Mouse (Mus musculus): ENCODE results near the gene Ramp2.
A peak's percentile ranks its signal among the peaks of the same experiment; 100 is the strongest.

Gene Ramp2

DNA sequence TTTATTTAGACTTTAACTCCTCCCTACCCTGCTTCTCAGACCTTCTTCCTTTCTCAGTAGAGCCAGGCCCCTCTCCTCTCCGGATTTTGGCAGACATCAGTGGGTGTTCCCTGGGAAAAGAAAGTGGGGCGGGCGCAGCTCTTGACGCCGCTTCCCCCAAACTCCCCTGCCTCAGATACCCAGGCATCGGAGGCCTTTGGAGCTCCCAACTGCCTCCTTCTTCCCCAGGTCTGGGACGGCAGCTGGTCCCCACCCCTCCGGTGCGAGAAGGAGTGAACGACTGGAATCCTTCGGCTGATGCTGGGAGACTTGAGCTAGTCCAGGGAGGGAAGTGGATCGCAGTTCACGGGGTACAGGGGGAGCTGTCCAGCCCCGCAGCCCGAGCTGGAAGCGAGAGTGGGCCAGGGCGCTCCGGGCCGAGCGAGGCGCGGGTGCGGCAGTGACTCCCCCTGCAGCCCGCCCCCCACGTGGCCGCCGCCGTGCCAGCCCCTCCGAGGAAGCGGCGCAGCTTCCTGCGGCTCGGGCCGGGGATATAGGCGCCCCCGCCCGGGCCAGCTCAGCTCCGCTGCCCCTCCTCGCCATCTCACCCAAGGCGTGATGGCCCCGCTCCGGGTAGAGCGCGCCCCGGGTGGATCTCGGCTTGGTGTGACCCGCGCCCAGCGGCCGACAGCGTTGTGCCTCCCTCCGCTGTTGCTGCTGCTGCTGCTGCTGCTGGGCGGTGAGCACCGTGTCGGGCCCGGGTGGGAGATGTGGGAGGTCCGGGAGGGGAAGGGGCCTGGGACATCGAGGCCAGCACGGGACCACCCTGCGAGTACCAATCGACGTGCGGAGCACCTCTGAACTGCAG lies at the start of gene Ramp2:
Gene Ramp2 (plus strand): TSS at position 174 of the 847 bp plus-strand sequence.
- peak in 1 of 2 experiments; percentile 44 for DNase-seq (ENCODE audit: low spot score in 2 of 2)

DNA sequence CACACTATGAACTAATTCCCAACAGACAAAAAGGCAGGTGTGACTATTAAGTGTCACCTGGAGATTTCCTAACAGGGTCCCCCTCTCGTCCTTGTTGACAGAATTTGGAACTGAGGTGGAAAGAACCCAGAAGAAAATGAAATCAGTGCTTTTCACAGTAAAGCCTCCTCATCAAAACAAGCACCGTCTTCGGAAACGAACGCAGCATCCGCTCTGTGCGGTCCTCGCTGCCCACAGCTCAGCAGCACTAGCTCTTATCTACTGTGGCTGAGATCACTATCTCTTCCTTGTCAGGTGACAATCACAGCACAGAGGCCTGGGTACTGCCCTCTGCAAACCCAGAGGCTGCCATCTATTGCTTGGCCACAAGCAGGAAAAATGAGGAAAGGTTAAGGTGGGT lies 49.7 kb upstream of the Ramp2 start:
- DNase-seq (ENCODE audit: low spot score in 2 of 2) = no peak

DNA sequence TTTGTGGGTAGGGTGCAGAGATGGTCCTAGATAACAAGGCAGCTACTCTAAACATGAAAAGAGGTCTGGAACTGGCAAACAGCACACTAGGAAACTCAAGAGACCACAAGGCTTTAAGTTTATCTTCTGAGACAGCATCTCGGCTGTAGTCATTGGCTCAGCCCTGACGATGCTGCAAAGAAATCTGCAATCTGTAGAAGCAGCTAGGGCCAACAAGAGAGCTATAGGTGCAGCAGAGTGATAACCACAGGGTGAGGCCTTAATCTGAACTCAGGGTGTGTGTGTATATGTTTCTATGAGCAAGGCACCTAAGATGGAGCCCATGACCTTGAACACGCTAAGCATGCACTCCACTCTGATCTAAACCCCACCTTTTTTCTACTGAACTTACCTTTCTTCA lies 46.3 kb upstream of the Ramp2 start:
- DNase-seq (ENCODE audit: low spot score in 2 of 2) = no peak

DNA sequence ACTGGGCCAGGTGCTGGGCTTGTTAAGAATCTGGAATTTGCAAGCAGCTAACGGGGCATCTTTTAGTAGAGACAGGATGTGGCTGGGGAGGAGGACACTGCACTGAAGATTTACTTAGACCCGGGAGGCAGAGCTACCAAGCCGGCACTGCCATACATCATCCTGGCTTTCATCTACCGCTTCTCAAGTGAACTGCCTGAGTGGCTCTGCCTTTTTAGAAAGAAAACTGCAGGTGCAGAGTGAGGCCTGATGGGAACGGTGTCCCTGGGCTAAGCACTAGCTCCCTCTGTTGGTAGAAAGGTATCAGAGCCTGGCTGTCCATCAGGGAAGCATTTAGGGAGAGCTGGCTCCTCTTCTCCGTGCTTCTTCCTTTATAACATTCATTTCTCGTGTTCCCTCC lies 44.8 kb upstream of the Ramp2 start:
- DNase-seq (ENCODE audit: low spot score in 2 of 2) = peak in 1 of 2 experiments; percentile 58

DNA sequence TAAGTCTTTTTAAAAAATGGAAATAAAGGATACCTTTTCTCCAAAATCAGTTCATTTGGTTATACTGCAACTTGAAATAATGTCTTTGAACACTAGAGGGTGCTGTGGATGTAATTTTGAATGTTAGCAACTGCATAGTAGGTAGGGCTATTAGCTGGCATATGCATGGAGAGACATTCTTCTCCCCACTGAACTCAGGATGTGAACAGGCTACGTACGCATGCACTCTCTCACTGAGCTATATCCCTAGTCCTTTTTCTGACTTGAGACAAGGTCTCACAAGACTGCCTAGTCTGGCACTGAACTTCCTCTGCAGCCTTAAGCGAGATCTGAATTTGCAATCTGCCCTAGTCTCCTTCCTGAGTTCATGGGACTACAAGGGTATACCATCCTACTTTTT lies 33.9 kb upstream of the Ramp2 start:
- no peak for DNase-seq (ENCODE audit: low spot score in 2 of 2)

DNA sequence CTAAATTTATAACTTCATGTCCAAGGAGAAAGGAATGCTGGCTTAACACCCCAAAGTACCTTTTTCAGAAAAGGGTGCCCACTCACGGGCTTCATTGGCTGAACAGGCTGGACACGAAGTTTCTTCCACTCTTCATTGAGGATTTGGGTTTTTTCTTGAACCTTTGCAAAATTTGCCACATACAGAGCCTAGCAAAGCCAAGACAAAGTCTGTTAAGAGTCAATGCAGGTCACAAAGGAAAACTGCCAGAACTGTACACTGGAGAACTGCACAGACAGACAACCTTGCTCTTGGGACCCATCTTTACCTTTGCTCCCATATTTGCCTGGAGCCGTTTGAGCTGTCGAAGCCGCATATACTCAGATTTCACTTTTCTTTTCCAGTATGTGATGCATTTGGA lies 28.9 kb upstream of the Ramp2 start:
- no peak for DNase-seq (ENCODE audit: low spot score in 2 of 2)

DNA sequence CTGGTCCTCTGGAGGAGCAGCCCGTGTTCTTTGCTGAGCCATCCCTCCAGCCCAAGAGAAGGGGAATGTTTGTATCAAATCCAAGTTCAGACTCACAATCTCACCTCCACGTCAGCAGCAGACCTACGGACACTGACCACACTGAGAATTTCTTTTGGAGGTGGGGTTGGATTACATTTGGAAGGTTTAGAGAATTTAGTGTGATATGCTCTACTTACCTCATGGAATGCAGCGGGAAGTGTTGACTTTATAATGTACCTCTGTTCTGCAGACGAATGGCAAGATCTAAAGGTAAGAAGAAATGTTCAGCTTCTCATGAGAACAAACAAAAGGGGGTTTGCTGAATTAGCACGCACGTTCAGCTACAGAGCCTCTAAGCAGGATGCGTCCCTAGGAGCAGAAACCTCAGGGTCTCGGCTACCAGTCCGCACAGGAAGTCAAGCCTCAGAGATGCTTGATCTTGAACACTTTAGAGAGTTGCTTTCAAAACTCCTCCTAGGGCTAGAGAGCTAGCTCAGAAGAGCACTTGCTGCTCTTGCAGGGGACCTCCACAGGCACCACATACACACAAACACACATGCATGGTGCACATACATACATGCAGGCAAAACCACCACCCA lies 27.3 kb upstream of the Ramp2 start:
- no peak for DNase-seq (ENCODE audit: low spot score in 2 of 2)

DNA sequence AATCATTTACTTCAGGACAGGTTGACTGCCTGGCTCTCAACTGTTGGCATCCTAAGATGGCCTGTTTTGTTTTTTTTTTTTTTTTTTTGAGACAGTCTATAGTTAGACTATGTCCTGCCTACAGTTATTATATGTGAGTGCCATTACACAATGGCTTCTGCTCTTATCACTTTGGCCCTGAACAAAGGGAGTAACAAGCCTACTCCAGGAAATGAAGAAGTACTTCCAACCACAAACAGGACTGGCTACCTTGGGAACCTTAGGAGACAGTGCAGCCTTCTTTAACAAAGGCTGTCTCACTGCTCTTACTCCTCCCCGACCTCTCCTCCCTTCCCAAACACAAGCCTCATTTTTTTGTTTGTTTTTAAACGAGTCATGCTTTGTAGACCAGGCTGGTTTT lies 25.0 kb upstream of the Ramp2 start:
- no peak for DNase-seq (ENCODE audit: low spot score in 2 of 2)

DNA sequence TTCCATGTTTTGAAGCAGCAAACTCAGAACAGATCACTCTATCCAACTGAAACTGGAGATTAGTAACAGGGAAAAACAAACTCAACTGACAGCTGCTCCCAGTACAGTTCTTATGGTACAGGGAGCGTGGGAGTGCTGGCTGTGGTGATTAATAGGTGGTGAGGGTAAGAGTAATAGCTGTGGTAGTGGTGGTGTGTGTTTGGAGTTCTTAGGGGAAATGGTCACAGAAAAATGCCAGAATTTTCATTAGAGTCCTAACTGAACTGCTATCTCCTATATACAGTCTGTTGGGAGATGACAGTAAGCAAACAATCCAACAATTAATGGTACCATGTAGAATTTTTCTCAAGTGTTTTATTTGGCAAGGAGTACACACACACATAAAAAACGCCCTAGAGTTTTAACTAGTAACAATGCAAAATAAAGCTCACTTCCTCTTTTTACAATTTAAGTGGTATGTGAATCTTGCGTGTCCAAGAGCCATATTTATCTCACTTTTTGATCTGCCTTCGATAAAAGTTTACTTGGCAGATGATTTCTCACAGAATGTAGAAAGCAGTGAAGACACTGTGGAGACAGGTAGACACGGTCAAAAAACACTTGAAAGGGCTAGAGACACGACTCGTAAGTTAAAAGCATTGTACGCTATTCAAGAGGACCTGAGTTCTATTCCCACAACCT lies 24.4 kb upstream of the Ramp2 start:
- no peak for DNase-seq (ENCODE audit: low spot score in 2 of 2)

DNA sequence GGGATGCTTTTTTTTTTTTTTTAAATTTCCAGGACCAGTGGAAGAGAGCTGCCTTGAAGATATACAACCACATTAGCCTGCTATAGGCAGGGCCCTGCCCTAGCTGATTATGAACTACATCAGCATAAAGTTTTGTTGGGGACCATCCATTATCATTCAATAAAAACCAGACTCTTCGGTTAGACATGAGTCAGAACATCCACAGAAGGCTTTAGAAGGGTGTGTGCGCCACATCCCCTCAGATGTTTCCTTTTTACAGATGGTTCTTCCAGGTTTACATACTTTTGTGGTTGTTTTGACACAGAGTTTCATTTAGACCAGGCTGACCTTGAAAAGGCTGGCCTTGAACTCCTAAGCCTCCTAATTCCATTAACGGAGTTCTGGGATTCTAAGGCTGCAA lies 21.5 kb upstream of the Ramp2 start:
- no peak for DNase-seq (ENCODE audit: low spot score in 2 of 2)

DNA sequence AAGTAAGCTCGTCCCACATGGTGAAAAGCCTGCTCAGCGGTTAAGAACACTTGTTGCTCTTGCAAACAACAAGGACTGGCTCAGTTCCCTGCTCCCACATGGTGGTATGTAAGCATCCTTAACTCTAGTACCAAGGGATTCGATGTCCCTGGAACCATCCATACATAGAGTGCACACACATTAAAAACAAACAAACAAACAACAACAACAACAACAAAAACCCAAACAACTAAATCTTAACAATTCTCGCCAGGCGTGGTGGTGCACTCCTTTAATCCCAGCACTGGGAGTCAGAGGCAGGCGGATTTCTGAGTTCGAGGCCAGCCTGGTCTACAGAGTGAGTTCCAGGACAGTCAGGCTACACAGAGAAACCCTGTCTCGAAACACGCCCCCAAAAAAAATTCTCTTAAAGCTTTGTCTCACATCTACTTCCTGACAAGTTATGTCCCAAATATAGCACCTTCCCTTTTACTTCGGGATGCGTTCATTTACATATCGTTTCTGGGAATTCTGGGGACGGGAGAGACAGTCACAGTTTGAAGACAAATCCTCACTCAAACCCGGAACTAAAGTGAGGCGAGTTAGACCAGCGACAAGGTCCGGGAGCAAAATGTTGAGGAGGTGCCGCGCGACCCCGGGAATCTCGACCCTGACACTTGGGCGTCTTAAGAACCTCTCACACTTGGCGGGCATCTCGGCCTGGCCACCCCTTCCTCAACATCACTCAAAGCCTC lies 20.3 kb upstream of the Ramp2 start:
- DNase-seq (ENCODE audit: low spot score in 2 of 2) = no peak

DNA sequence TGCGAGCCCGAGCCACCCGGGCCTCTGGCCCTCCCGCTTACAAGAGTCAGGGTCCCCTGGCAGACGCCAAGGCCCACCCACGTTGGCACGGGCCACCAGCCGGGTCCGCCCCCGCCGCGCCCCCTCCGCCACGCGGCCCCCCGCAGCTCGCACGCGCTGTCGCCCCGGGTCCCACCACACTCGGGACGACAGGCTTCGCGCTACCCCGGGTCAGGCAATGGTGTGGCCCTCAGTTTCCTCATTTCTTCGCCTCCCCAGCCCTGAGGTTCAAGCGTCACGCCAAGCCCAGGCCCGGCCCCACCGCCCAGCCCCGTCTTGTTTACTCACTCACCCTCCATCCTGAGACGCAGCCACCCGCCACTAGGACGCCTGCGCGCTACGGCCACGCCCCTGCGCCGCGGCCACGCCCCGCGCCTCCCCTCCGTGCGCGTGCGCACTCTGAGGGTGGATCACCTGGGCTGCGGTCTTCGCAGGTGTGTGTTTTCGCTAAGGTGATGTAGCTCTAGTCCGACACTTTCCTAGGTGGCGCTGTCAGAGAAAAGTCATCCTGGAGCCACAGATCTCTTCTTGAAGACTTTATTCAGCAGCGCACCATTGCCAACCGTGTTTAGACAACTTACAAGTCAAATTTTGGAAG lies 19.6 kb upstream of the Ramp2 start, which contains the start of gene Ezh1:
Gene Ezh1 (minus strand): TSS at position 399 of the 637 bp plus-strand sequence.
- peak; percentile 93 to 94 for DNase-seq (ENCODE audit: low spot score in 2 of 2)

DNA sequence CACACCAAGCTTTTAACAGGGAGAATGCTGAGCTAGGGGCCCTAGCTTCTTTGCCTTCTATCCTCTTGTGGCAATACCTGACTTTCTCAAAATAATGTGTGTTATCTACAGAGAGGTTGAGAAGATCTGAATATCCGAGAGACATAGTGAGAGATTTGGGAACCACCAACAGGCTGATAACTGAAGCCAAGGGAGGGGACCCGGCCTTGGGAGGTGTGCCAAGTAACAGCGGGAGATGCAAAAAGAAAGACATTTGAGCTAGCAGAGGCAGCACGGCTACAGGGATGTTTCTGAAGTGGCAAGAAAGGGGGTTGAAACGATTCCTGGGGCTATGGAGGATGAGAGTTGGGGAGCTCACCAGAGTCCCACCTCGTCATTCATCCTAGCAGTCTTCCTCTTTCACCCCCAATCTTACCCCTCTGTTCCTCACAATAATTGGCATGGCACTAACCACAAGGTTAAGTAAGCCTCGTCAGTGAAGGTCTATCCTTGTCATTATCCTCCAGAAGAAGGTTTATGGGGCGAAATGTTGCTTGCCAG lies 16.4 kb upstream of the Ramp2 start:
- DNase-seq (ENCODE audit: low spot score in 2 of 2) = no peak

DNA sequence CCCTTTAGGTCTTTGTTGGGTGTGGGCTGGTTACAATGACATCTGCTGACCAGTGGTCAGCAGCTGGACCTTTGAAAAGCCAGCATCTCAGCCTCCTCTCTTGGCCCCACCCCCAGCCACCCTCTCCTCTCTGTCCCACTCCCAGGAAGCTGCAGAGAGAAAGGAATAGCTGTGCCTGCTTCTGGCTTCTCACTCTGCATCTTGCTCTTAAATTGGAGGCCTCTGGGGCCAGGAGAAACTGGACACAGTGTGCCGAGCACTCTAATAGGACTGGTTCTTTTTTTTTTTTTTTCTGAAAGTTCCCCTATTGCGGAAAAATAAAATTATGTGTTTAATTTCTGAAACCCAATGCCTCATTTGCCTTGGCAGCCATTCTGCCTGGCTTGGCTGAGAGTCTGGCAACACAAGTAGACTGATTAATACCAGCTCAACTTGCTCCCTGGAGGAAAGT lies 15.7 kb upstream of the Ramp2 start:
- no peak for DNase-seq (ENCODE audit: low spot score in 2 of 2)

DNA sequence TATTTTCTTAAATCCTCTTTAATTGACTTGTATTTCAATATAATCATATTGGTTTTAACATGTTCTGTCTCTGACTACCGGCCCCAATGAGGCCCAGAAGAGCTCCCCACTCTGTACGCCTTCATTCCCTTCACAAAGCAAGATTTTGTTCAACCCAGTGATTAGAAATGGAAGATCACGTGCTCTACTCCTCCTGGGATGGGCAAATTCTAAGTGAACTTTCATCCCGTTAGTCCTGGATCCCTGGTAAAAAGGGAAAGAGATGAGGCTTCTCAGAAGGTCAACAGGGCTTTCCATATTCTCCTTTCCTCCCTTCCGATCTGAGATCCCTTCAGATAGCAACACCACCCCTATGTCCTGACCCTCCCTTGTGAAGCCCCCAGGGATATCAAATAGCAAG lies 15.3 kb upstream of the Ramp2 start:
- no peak for DNase-seq (ENCODE audit: low spot score in 2 of 2)

DNA sequence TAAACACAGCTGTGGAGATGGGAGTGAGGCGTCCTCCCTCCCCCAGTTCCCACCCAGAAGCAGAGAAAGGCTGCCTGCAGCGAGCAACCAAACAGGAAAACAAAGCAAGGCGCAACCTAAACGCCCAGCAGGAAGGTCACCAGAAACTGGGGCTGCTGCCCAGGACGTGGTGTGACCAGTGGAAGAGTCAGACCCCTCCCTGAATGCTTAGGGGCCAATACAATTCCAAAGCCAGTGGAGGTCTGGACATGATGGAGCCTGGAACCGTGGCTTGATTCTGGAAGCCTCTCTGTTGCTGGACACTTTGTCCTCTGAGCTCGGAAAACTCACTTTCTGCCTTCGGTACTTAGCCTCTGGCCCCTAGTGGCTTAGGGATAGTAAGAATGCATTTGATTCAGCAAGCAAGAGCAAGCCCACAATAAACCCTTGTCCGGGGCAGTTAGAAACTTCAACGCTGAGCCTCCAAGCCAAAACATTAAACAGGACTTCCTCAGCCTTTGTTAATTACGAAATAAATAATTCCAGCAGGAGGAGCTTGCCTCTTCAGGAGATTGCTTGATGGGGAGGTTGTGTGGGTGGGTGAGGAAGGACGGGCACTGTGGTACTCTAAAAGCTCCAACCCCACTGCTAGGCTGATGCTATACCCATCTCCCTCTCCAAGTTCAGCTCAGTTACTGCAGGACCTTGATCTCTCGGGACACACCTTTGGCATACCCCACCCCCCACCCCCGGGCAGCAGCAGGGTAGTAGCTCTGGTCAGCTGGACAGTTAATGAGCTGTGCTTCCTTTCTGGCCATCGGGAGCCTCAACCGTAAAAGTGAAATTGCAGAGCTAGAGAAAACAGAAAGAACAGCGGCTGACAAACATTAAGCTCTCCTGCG lies 14.6 kb upstream of the Ramp2 start:
- no peak for DNase-seq (ENCODE audit: low spot score in 2 of 2)

DNA sequence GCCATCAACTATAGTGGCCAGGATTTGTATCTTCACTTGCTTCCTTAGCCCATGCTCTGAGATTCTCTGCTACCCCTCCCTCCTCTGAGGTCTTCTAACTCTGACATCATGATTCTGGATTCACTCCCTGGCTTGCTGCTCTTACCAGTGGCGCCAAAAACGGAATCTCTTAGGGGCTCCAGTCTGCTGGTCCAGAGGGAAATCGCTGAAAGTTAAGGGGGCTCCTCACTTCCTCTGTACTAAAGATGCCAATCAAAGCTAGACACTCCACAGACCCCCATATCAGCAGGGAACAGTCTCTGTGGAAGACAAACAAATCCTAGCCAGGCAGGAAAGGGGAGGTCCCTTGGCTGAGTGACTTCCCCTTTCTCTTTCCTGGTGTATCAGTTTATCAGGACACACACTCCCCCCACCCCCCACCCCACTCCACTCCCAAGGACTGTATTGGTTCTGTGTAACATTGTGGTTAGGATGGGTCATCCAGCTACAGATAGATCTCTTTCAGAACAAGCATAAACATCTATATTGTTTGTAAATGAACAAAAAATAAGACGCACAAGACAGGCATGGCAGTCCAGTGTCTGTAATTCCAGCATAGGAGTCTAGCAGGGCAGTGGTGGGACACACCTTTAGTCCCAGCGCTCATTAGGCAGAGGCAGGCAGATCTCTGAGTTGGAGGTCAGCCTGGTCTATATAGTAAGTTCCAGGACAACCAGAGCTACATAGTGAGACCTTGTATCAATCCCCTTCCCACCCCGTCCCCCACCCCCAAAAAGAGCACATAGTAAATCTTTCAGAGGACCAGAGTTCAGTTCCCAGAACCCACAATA lies 13.6 kb upstream of the Ramp2 start:
- DNase-seq (ENCODE audit: low spot score in 2 of 2) = no peak

DNA sequence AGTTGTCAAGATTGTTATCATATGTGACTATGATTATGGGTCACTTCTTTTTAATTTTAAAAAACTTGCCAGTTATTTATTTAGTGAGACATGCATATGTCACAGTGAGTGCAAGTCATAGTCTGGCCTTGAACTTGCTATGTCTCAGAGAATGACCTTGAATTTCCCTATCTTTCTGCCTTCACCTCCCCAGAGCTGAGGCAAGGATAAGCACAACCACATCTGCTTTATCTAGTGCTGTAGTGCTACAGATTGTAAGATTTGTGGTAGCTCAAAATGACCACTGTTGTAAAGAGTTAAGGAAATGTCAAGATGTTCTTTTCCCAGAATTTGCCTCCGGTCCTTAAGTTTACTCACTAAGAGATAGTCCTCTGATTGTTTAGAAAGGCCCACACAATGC lies 12.6 kb upstream of the Ramp2 start:
- DNase-seq (ENCODE audit: low spot score in 2 of 2) = no peak

DNA sequence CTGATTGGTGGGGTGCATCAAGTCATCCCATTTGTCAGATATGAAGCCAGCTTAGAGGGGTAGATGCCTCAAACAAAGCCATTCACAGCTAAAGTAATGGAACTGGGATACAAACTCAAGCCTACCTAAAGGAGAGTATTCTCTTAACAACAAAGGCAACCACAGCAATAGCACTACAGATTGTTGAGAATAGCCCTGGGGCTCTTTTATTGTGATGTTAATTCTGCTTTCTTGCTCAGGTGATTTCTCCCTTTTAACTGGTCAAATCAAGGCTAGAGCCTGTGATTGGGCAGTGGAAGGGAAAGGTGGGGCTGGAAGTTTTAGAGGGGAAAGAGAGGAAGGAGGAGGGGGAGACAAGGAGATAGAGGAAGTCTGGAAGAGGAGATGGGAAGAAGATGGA lies 11.7 kb upstream of the Ramp2 start:
- no peak for DNase-seq (ENCODE audit: low spot score in 2 of 2)

Measured in spleen, postnatal 10 days (tissue).